Mouse (Mus musculus) adrenal gland, adult 18-20 months (tissue): ENCODE results near the gene Mbtps2. TPM values are rescaled to one million over a fixed set of nuclear protein-coding genes. Genes with fewer than 3 reads are reported as not detected.
A peak's percentile ranks its signal among the peaks of the same experiment; 100 is the strongest.

Experiments used
- DNase-seq, 2 experiments: peaks; one replicate each; pipeline ENCODE4 v3.0.0; 2021 to 2022; ENCODE audit warnings: low spot score in 2 of 2
- long read RNA-seq, 2 experiments: library from polyadenylated mRNA; stranded (forward); transcript quantifications; one replicate each; pipeline ENCODE4 v2.0.0; 2021
- total RNA-seq, 2 experiments: library from RNA; stranded (reverse); gene quantifications; 1 replicate in 1 of 2; 2 replicates in 1 of 2; pipeline ENCODE4 v1.2.3; 2021

Mbtps2 gene
- total RNA-seq = 10 to 100 TPM; 14.3 to 24.8 TPM
- long read RNA-seq, experiment 1, full-length matches to known transcripts = 1 of 2 reads
- long read RNA-seq, experiment 1, partial matches to known transcripts = 0 of 2 reads
- long read RNA-seq, experiment 1, other reads (novel, unspliced or antisense) = 1 of 2 reads
- long read RNA-seq, experiment 2, full-length matches to known transcripts = 2 of 10 reads
- long read RNA-seq, experiment 2, partial matches to known transcripts = 2 of 10 reads
- long read RNA-seq, experiment 2, other reads (novel, unspliced or antisense) = 6 of 10 reads

DNA sequence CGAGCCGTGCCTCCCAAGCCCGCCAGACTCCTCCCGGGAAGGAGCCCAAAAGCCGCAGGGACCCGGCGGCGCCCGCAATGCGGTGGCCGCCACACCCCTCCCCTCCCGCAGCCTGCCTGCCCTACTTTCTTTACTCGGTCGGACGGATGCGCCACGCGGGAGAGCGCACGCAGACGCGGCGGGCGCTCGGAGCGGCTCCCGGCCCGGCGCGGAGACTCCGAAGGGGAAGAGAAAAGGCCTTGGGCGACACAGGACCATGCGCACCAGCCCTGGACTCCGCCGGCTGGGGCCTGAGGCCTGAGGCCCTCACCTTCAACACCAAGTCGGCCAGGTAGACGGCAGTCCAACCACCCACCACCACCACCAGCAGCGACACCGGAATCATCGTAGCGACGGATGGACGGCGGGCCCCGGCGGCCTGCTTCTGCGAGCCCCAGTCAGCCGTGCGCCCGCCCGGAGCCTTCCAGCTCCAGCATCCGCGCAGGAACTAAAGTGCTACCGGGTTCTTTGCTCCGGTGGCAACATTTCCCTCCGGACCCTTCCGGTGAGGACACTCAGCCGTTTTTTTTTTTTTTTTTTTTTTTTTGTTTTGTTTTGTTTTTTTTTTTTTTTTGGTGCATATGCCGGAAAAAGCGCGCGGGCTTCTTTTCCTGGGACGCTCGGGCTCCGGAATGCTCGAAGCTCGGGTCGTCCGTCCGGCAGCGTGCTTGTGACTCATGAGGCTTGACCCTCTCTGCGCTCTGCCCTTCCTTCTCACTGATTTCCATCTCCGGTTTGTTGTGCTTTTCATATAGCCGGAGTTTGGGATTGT lies at the start of gene Mbtps2:
Gene Mbtps2, minus strand, starts transcription at position 530 of the 811 bp plus-strand sequence.
- DNase-seq = peak; percentile 39 to 49

DNA sequence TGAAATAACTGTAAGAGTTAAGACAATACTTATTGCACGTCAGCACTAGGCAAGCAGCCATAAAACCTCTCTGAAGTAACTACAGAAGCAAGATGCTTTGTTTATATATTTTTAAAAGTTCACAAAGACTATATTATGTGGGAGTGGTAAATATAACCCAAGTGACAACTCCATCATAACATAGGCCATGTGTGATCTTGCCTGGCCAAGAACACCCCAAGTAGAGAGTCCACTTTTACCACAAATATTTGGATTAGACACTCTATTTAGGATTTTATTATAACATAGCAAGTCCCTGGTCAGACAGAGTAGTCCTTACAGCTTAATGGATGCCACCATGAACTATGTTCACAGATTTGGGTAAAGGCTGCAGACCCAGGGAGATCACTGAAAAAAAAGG lies 47.9 kb upstream of the Mbtps2 start:
- no peak for DNase-seq

DNA sequence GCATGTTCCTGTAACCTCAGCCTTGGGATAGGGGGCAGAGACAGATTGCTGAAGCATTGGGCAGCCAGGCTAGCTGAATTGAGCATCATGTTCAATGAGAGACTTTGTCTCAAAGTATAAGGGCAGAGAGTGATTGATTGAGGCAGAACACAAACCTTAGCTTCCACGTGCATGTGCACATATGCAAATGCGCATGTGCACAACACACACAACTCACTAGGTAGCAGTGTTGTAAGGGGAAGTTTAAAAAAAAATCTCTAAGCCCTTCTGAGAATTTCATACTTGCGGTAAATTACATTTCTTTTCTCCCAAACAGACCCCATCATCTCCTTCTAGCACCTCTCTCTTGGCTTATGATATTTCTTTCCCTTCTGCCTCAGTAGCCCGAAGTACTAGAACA lies 46.2 kb upstream of the Mbtps2 start:
- no peak for DNase-seq

DNA sequence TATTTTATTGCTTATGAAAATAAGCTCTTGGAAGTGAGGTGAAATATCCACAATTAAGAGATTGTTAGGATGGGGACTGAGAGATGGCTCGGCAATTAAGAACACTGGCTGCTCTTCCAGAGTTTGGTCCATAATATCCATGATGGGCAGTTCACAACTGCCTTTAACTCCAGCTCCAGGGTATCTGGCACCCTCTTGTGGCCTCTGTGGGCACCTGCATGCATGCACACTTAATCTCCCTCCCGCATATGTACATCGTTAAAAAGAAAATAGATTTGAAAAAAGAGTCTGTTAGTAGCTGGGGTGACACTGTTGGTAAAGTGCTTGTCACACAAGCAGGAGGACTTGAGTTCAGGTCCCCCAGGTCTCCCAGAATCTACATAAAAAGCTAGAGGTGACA lies 45.8 kb upstream of the Mbtps2 start:
- peak; percentile 36 for DNase-seq

DNA sequence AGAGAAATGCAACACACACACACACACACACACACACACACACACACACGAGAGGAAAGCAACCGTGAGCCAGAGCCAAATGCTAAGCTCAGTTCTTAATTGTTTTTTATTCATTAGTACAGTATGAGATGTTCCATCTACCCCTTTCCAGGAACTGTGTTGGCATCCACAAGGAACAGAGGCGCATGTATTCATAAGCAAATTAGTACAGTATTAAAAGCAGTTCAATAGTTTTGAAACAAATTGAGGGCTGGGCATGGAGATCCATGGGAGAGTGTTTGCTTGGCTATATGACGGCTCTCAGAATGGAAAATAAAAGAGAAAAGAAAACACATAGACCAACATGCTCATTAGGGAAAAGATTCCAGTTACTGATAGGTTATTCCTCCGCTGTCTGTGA lies 44.3 kb upstream of the Mbtps2 start:
- no peak for DNase-seq

DNA sequence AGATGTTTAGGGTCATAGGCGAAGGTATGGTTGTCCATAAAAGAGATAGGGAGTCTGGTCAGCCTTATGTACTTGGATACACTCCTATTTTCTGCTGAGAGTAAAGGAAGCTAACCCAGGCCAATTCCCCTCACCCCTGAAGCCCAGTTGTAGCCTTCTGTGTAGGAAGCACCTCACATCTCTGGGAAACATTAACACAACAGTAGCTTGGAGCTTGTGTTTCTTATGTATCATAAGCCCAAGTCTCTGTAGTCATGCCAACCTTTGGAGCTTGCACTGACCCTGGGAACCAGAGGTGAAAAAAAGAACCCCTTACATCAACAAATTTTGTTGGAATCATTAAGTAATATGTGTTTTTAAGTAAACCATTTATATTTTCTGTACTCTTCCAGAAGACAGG lies 38.7 kb upstream of the Mbtps2 start:
- DNase-seq = no peak

DNA sequence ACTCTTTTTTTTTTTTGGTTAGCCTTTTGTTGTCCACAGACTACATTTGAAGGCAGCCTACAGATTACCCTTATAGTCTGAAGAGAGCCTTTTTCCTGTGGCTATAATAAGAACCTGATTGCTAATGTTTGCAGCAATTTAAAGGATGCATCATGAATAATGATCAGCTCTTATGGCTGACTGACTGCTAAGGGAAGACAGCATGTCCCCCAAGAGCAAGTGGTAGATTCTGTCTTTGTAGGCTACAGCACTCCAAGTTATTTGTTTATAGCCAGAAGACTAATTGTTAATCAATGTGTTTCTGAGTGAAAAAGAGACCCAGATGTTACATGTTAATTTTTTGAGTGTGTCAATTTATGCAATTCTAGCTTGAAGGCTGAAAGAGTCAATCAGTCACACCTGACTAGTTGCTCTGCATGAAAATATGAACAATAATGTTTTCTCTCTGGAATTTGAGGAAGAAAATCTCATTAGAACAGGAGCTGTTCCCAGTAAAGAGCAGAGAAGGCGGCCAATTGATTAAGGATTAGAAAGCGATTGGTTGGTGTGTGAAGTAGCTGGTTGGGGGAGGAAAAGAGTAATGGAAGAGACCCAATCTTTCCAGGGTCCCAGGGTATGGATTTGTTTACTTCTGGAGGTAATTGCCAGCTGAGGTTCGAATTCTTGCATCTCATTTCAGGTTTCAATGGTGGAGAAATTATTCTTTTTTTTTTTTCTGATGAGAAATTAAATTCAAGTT lies 35.3 kb upstream of the Mbtps2 start:
- no peak for DNase-seq

DNA sequence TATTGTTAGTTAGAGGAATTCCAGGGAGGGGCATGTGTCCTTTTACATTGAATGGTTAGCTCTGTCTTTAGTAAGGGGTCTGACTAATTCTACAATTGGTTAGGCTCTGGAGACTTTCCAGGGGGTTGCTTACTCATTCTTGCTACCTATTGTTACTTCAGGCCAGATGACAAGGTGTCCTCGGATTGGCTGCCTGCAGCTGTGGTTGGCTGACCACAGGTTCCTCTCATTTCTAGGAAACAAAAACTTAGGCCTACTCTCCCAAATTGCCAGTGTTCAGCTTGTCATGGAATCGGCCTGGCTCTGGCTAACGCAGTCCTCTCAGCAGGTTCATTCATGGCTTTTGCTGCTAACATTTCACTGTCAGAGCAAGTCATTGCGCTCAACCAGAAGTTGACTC lies 31.8 kb upstream of the Mbtps2 start:
- no peak for DNase-seq

DNA sequence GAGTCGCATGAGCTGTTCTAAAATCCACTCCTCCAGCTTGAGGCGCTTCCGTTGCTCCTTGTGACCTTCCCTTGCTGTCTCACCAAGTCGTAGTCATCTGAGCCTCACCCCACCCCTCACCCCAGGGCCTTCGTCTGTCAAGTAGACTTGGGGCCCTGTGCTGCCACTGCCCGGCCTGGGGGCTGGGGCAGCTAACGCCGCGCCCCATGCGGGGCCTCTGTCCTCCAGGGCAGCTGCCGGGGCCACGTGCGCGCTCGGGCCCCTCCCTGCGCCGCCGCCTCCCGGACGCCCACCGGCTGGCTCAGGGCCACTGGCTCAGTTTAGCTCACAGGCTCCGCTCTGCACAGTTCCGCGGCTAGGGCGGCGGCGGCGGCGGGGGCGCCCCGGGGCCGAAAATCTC lies 14.4 kb upstream of the Mbtps2 start:
- DNase-seq = peak in 1 of 2 experiments; percentile 29

DNA sequence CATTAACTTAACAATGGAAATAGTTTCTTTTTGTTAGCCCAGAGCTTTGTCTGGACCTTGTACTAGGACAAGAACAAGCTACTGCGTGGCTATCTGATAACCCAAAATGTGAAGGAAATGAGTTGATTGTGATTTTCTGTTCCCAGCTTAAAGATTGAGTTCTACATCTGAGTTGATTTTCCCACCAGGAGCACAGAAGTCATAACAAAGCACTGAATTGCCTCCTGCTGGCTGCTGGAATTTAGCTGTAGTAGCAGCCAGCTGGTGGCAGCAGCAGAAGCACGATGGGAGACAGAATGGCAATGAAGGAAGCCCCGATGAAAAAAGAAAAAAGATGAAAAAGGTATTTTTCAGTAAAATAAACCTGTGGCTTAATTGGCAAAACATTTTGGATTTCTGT lies 2.9 kb upstream of the Mbtps2 start:
- no peak for DNase-seq

DNA sequence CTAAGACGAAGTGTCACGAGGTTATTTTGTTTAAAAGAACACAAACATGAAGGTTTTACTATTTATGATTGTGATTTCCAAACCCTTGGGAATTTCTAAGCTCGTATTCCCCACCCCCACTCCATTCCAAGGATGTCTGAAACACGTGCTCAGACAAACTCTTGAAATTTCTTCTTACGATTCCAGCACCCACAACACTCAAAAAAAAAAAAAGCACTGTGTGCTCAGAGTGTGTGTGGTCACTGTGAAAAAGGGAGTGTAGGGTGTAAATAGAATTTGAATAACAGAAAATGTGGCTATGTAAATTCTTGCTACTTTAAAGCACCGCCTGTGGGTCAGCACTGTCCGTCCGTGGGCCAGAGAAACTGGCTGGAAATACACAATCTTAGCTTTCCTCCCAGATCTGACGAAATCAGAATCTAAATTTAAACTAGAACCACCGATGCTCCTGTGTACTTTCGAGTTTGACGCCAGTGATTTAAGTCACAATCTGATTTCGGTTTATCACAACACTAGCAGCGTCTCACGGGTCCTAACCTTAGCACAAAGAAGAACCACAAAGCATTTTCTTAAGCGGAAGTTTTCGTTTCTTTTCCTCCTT lies 830 bp downstream of the Mbtps2 start:
- no peak for DNase-seq

DNA sequence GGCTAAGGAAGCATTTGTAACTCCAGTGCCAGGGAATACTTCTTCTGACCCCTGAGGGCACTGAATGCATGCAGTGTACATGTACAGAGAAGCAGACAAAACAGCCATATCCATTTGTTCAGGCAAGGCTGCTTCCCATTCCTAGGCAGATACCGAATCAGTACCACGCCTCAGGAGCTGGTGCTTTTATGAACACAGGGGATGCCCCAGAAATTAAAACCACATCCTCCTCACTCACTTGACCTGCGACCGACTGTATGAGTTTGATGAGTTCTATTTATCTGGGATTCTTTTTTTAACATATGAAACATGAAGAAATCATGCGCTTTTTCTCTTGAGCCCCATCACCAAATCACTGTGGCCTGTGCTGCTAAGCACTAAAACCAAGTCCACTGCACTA lies 1.7 kb downstream of the Mbtps2 start:
- DNase-seq = no peak

DNA sequence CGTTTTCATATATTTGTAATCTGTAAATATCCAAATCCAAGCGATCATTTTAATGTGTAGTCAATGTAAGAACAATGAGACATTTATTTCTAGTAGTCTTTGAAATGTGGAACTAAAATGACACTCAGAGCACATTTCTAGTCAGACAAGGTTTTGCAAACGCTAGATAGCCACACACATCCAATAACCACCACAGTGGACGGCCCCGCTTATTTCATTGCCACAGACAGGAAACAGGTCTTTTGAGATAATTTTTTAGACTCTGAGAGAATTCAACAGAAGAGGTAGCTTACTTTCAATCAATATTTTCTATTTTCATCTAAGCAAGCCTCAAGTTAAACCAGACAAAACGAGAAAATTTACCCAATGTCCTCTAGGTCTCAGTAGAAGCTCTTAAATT lies 2.6 kb downstream of the Mbtps2 start:
- DNase-seq = no peak

DNA sequence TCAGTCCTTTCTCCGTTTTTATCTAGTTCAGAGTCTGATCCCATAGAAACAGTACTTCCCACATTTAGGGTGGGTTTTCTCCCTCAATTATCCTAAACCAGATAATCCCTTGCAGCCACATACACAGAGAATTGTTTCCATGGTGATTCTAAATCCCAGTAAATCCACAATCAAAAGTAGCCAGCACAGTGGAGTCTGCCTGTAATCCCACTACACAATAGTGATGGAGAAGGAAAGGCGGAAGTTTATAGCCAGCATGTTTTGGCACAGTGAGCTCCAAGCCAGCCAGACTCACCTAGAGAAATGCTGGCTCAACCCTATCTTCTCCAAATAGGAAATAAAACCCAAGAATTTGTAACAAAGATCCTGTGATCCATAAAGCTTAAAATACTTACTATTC lies 3.9 kb downstream of the Mbtps2 start:
- no peak for DNase-seq

DNA sequence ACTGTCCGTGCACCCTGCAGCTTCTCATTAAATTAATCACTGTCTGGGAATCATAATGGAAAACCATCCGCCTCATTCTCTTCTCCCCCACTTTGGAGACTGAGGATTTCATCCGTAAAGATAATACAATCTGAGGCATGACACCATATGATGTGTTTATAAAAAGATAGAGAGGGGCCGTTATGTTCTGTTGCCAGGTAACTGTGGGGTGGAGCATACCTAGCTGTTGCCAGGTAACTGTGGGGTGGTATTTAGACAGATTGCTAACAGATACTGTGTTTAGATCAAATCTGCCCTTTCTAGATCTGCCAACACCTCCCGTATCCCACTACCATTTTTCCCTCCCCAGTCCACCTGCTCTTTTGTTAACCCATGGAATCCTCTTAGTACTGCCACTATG lies 11.5 kb downstream of the Mbtps2 start:
- DNase-seq = no peak

DNA sequence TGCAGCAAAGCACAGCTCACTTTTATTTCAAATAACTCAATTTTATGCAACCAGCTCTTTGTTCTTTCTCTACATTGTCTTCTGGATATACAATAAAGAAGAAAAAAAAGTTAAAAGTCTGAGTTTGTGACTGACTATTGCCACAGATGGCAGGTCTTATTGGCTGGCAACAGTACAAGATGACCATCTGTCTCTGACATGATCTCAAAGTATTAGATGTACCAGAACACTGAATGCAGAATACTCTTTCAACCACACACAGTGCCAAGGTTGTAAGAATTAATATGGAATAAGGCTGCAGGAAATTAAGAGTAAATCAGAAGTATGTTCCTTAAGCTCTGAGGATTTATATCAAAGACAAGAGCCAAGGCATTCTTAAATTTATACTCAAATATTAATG lies 12.1 kb downstream of the Mbtps2 start:
- DNase-seq = no peak

DNA sequence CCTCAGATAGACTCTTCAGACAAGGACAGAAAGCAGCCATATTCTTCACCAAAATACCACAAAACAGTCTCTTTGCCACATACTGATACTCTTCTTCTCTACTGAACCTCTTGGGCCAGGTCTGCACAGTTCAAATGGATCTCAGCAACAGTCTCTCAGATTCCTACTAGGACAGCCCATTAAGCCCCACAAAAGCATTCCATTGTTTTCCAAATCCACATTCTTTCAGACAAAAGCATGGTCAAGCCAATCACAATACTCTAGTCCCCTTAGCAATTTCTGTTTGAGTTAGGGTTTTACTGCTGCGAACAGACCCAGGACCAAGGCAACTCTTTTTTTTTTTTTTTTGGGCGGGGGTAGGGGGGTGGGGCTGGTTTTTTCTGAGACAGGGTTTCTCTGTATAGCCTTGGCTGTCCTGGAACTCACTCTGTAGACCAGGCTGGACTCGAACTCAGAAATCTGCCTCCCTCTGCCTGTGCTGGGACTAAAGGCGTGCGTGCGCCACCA lies 19.4 kb downstream of the Mbtps2 start:
- no peak for DNase-seq

DNA sequence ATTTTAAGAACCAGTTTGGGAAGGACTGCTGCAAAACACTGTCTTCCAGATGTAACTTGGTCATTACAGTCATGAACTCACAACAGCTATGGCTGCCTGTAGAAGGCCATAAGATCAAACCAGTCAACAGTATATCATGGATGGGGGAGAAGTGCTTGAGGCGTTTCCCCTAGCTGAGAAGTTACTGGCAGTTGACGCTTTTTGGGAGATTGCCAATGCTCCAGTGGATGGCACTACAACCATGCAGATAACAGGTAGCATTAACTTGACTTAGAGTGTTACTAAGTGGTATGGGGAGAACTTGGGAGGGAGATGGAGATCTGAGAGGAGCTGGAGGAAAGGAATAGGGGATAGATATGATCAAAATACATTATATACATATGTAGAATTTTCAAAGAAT lies 23.8 kb downstream of the Mbtps2 start:
- DNase-seq = no peak

DNA sequence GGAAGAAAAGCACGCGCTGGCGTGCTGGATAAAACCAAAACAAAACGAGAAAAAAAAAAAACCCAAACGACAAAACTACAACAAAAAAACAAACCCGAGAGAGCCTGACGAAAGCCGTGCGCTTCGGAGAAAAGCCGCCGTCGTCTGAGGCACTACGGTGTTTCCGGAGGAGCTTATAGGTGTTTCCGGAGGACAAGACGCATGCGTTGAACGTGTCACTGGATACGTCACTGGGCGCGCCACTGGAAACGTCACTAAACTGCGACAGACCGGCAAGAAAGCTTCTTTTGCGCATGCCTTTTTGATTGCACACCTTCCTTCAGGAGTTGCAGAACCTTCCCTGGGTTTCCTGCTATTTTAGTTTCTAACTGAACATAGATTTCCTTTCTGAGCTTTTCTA lies 29.7 kb downstream of the Mbtps2 start, which contains the start of gene Yy2:
Gene Yy2, minus strand, starts transcription at position 146 of the 400 bp plus-strand sequence.
- no peak for DNase-seq

DNA sequence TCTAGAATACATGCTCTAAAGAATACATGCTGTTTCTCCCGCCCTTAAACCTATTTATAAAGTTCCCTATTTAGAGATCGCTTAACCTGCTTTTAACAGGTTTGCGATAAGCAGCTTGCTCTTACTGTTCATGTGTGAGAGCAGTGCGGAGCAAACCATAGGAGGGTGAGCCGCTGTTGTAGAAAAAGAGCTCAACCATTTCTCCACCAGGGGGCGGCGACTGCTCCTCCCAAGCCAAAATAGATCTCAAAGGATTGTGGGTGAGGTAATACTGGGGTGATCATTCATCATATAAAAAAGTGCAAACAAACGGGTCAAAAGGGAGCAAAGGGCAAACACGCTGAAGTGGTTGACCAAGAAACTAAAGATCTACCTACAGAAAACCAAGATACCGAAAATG lies 34.7 kb downstream of the Mbtps2 start:
- peak in 1 of 2 experiments; percentile 18 for DNase-seq

DNA sequence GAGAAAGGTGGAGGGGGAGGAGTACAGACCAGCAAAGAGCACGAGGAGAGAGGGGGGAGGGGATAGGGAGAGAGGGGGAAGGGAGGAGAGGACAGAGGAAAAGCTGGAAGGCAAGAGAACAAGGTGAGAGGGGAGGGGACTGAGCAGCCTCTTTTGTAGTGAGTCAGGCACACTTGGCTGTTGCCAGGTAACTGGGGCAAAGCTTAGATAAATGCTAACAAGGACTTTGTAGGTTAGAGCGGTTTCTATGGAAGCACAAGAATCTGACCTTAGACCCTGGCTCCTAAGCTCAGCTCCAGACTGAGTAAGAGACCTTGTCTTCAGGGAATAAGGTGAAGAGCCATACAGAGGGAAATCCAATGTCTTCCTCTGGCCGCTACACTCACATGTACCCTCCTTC lies 51.4 kb downstream of the Mbtps2 start:
- no peak for DNase-seq
